Mouse (Mus musculus) ES-E14 (cell line): ENCODE measurements around the gene Tgfbi.

Experiments
- MAFK ChIP-seq: IDR thresholded peaks from 2 replicates; pipeline ENCODE4 v1.6.1; 2014; ENCODE audit warnings: mild to moderate bottlenecking, low read depth, low read length, inconsistent platforms; ENCODE audit not compliant: insufficient read depth
- ZC3H11A ChIP-seq: IDR thresholded peaks from 2 replicates; pipeline ENCODE4 v1.6.1; 2012; ENCODE audit warnings: low read depth, mild to moderate bottlenecking, inconsistent platforms, low read length, borderline replicate concordance
- ZNF384 ChIP-seq: IDR thresholded peaks from 2 replicates; pipeline ENCODE4 v1.6.1; 2012; ENCODE audit warnings: low read depth, low read length, inconsistent platforms

DNA sequence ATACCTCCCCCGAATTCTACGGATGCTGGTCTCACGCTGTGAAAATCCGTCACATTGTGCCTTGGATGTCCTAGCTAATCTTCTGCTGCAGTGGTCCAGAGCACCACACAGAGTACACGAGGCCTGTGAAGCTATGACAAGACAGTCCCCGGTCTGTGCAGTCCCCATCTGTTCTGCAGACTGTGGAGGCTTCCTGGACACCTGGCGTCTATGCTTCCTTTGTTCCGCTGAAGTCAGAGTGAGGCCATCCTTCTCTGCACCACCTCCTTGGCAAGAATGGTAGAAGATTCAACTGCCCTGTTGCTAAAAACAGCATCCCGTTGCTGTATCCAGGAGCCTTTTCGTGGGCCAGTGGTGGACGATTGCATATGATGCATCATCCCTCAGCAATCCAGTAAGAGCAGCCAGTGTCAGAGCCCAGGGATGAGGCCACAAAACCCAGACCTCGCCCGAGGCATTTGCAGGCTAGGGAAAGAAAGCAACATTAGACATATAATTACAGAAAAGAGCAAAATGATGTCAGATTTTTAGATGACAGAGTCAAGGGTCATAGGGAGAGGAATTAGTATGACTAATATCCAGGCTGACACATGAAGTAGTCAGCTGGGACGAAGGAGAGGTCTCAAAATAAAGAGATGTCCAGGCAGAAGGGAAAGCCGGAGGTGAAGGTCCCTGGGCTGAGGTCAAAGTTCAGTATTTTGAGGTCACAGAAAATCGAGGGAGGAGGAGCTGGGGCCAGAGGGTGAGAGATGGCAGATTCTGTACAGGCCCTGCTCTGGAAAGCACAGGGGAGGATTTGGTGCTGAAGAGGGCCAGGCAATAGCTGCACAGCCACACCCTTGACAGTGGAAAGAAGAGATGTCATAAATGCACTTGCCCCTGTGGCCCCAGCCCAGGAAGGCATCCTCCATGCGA is 55.2 kb downstream of the Tgfbi start:
- TF ChIP-seq MAFK (no peak), ZC3H11A (no peak), ZNF384 (no peak)
